Mouse (Mus musculus): Measurements from ENCODE around the gene Olfr1413. TPM values are rescaled to one million over a fixed set of nuclear protein-coding genes. Genes with fewer than 3 reads are reported as not detected.

Gene Olfr1413
- total RNA-seq, 2 experiments from 2014 or later = not detected

Other genes with a start within 250 kb of the Olfr1413 start
- gene Ndufa10, start 97.5 kb upstream of the Olfr1413 start, total RNA-seq (2021) = 100 to 1,000 TPM; 212 to 217 TPM
- not detected for gene Olfr1416, start 86.2 kb upstream of the Olfr1413 start, total RNA-seq (2021)
- gene Olfr1415, start 75.2 kb upstream of the Olfr1413 start, total RNA-seq (2021) = not detected
- not detected for gene Olfr1414, start 52.7 kb upstream of the Olfr1413 start, total RNA-seq (2021)
- not detected for gene Olfr1412, start 14.5 kb downstream of the Olfr1413 start, total RNA-seq (2021)
- gene Olfr1411, start 23.1 kb downstream of the Olfr1413 start, total RNA-seq (2021) = not detected
- not detected for gene Olfr1410, start 34.5 kb downstream of the Olfr1413 start, total RNA-seq (2021)
- gene Olfr12, start 46.5 kb downstream of the Olfr1413 start, total RNA-seq (2021) = not detected
- 100 to 1,000 TPM; 232 to 248 TPM for gene Cops9, start 70.7 kb downstream of the Olfr1413 start, total RNA-seq (2021)
- gene Otos, start 77.5 kb downstream of the Olfr1413 start, total RNA-seq (2021) = not detected

Data from left cerebral cortex, postnatal 25 days (tissue).